Mouse (Mus musculus) layer of hippocampus, adult 2 months (tissue): Measurements from ENCODE around the gene Gm5426. TPM values are rescaled to one million over a fixed set of nuclear protein-coding genes. Genes with fewer than 3 reads are reported as not detected.
"Not testable (repeated sequence)": the region's sequence is repeated elsewhere in the genome, so short reads cannot be mapped to it uniquely, and the experiment has no call there.

Experiments used
- DNase-seq, 2 experiments: peaks; one replicate each; pipeline ENCODE4 v3.0.0; 2022; ENCODE audit warnings: low spot score in 2 of 2
- H3K27ac ChIP-seq: fragments of 200-600 bp; 2 replicates; pipeline ENCODE4 v1.8.1; 2022
- H3K4me3 ChIP-seq: fragments of 200-600 bp; 2 replicates; pipeline ENCODE4 v1.8.1; 2022; ENCODE audit warnings: mild to moderate bottlenecking
- CTCF ChIP-seq: fragments of 200-600 bp; conservative IDR thresholded peaks from 2 replicates; pipeline ENCODE4 v1.8.1; 2022; ENCODE audit warnings: antibody characterized with exemption, mild to moderate bottlenecking, moderate library complexity
- long read RNA-seq, 2 experiments: library from polyadenylated mRNA; stranded (forward); transcript quantifications; one replicate each; pipeline ENCODE4 v2.0.0; 2021; ENCODE audit warnings: borderline mapping rate in 2 of 2
- total RNA-seq, 2 experiments: library from RNA; stranded (reverse); gene quantifications; 2 replicates each; pipeline ENCODE4 v1.2.3; 2021

Gene Gm5426
- total RNA-seq, result not detected
- long read RNA-seq, experiment 1, result 0 reads
- long read RNA-seq, experiment 2, result 0 reads

- H3K4me3 ChIP-seq, DNase-seq, H3K27ac ChIP-seq: not testable (repeated sequence)
Measured at GRCm38 (mm10) chr10:96136451-96136850, at the start of gene Gm5426. Gm5426 (plus strand) TSS chr10:96136603.

GRCm38 (mm10) chr10:96089744-96090143, 46.7 kb upstream of the Gm5426 start:
- TF ChIP-seq CTCF, result no peak
- Histone ChIP-seq H3K27ac (0 out of 2 replicates have a peak overlapping the region, but pooled peaks have one; percentile 7), H3K4me3 (no peak overlapping the region)
- no peak for DNase-seq

GRCm38 (mm10) chr10:96090388-96090787, 46.0 kb upstream of the Gm5426 start:
- no peak overlapping the region for H3K4me3 ChIP-seq
- no peak overlapping the region for H3K27ac ChIP-seq
- no peak for TF ChIP-seq CTCF
- DNase-seq, result no peak

GRCm38 (mm10) chr10:96093890-96094531, 42.4 kb upstream of the Gm5426 start:
- Histone ChIP-seq H3K4me3 (no peak overlapping the region), H3K27ac (peak overlapping the region; percentile 70)
- no peak for DNase-seq
- TF ChIP-seq CTCF, result no peak

GRCm38 (mm10) chr10:96094559-96094958, 41.8 kb upstream of the Gm5426 start:
- no peak for TF ChIP-seq CTCF
- Histone ChIP-seq H3K4me3 (no peak overlapping the region), H3K27ac (peak overlapping the region; percentile 81)
- DNase-seq, result no peak

GRCm38 (mm10) chr10:96096730-96097129, 39.7 kb upstream of the Gm5426 start:
- H3K27ac ChIP-seq, result no peak overlapping the region
- no peak for TF ChIP-seq CTCF
- no peak overlapping the region for H3K4me3 ChIP-seq
- no peak for DNase-seq

GRCm38 (mm10) chr10:96101035-96101434, 35.4 kb upstream of the Gm5426 start:
- Histone ChIP-seq H3K27ac (no peak overlapping the region), H3K4me3 (no peak overlapping the region)
- TF ChIP-seq CTCF, result no peak
- DNase-seq, result no peak

- H3K27ac ChIP-seq, result no peak overlapping the region
- H3K4me3 ChIP-seq, result no peak overlapping the region
- TF ChIP-seq CTCF, result peak; percentile 72
- DNase-seq, result no peak
Measured at GRCm38 (mm10) chr10:96104158-96104557, 32.2 kb upstream of the Gm5426 start.

- no peak for DNase-seq
- H3K4me3 ChIP-seq, result no peak overlapping the region
- TF ChIP-seq CTCF, result no peak
- H3K27ac ChIP-seq, result no peak overlapping the region
Measured at GRCm38 (mm10) chr10:96104624-96105023, 31.8 kb upstream of the Gm5426 start.

GRCm38 (mm10) chr10:96105124-96105523, 31.3 kb upstream of the Gm5426 start:
- TF ChIP-seq CTCF, result peak; percentile 68
- H3K4me3 ChIP-seq, result no peak overlapping the region
- H3K27ac ChIP-seq, result no peak overlapping the region
- no peak for DNase-seq

- no peak overlapping the region for H3K4me3 ChIP-seq
- no peak overlapping the region for H3K27ac ChIP-seq
- no peak for DNase-seq
- TF ChIP-seq CTCF, result no peak
Measured at GRCm38 (mm10) chr10:96106972-96107720, 29.3 kb upstream of the Gm5426 start.

GRCm38 (mm10) chr10:96107825-96108224, 28.6 kb upstream of the Gm5426 start:
- TF ChIP-seq CTCF, result no peak
- Histone ChIP-seq H3K27ac (no peak overlapping the region), H3K4me3 (no peak overlapping the region)
- DNase-seq, result no peak

GRCm38 (mm10) chr10:96115325-96115724, 21.1 kb upstream of the Gm5426 start:
- Histone ChIP-seq H3K27ac (no peak overlapping the region), H3K4me3 (no peak overlapping the region)
- no peak for DNase-seq
- no peak for TF ChIP-seq CTCF

GRCm38 (mm10) chr10:96120821-96121220, 15.6 kb upstream of the Gm5426 start:
- no peak for DNase-seq
- TF ChIP-seq CTCF, result no peak
- Histone ChIP-seq H3K4me3 (no peak overlapping the region), H3K27ac (peak overlapping the region; percentile 85)
